Mouse (Mus musculus) liver, embryonic 11.5 days (tissue): ENCODE data around the gene Tmem52b. TPM values are rescaled to one million over a fixed set of nuclear protein-coding genes. Genes with fewer than 3 reads are reported as not detected.

Source experiments
- ATAC-seq: fragments of 200-750 bp; cut with Nextera tagmentation; replicated peaks from 2 replicates; pipeline ENCODE4 v1.8.0; 2017; ENCODE audit warnings: moderate number of reproducible peaks, mild to moderate bottlenecking, moderate TSS enrichment, moderate library complexity; ENCODE audit not compliant: low FRiP score
- DNase-seq: peaks from one replicate; pipeline ENCODE4 v3.0.0-alpha.2; 2017; ENCODE audit warnings: low spot score
- H3K27ac ChIP-seq: fragments of 300-500 bp; sonication (generic); 2 replicates; pipeline ENCODE4 v1.5.1; 2014; ENCODE audit warnings: mild to moderate bottlenecking, low read depth, low read length, control low read depth
- H3K27me3 ChIP-seq: fragments of 300-500 bp; sonication (generic); replicated peaks from 2 replicates; pipeline ENCODE4 v1.6.1; 2014; ENCODE audit warnings: low read length, mixed read lengths; ENCODE audit not compliant: control insufficient read depth, insufficient read depth
- H3K36me3 ChIP-seq: fragments of 300-500 bp; sonication (generic); 2 replicates; pipeline ENCODE4 v1.6.1; 2014; ENCODE audit warnings: mild to moderate bottlenecking, low read length, moderate library complexity, mixed read lengths; ENCODE audit not compliant: control insufficient read depth, insufficient read depth
- H3K4me1 ChIP-seq: fragments of 300-500 bp; sonication (generic); replicated peaks from 2 replicates; pipeline ENCODE4 v1.6.1; 2014; ENCODE audit warnings: low read length, mixed read lengths; ENCODE audit not compliant: control insufficient read depth, insufficient read depth
- H3K4me2 ChIP-seq: fragments of 300-500 bp; sonication (generic); 2 replicates; pipeline ENCODE4 v1.6.1; 2014; ENCODE audit warnings: mild to moderate bottlenecking, control low read depth, moderate library complexity
- H3K4me3 ChIP-seq: fragments of 300-500 bp; sonication (generic); 2 replicates; pipeline ENCODE4 v1.5.1; 2014; ENCODE audit warnings: low read depth, low read length, control low read depth
- H3K9ac ChIP-seq: fragments of 300-500 bp; sonication (generic); 2 replicates; pipeline ENCODE4 v1.6.1; 2014; ENCODE audit warnings: low read depth, low read length, control low read depth
- H3K9me3 ChIP-seq: fragments of 300-500 bp; sonication (generic); 2 replicates; pipeline ENCODE4 v1.6.1; 2016; ENCODE audit warnings: low read length, inconsistent platforms, mixed read lengths; ENCODE audit not compliant: control insufficient read depth
- WGBS: fragments of 180-500 bp; shearing (Covaris S2); extraction: QIAGEN DNeasy Blood & Tissue Kit; methylation state at CpG from one replicate; pipeline ENCODE4 v1.1.7; 2014; 5-methylcytosine and 5-hydroxymethylcytosine counted together
- polyA plus RNA-seq: library from polyadenylated mRNA; unstranded; fragments of >200 nt; fragmentation: Nextera tagmentation; extraction: Ambion mirVana; gene quantifications from 2 replicates; pipeline ENCODE4 v1.2.1, GENCODE M21; 2014

The Tmem52b gene
- polyA plus RNA-seq, 1 experiment from 2014 or later = not detected

DNA sequence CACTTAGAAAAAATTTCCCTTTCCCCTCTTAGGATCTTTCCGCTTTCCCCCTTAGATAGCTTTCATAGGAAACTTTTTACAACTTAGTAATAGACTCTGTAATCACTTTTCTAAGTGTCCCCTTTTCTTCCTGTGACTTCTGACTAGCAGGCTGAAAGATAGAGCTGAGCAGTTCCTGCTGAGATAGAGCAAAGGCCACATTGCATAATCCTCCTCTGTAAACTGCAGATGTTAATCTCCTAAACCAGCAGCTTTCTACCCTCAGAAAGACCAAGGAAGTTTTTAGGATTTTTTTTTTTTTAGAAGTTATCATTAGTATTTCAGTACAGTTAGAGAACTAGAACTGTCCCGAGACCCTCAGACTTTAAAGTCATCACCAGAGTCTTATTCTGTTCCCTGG, 8.9 kb upstream of the Tmem52b start:
- WGBS = 82% methylated on average over 2 of the region's 2 CpGs
- H3K36me3 ChIP-seq = no peaks in the 10 kb centered on the region
- H3K27ac ChIP-seq = no peak overlapping the region
- H3K27me3 ChIP-seq = no peaks in the 10 kb centered on the region
- H3K4me2 ChIP-seq = no peak overlapping the region
- no peak overlapping the region for H3K9ac ChIP-seq
- no peak for DNase-seq
- ATAC-seq = no peak
- H3K4me3 ChIP-seq = no peak overlapping the region
- no peaks in the 10 kb centered on the region for H3K9me3 ChIP-seq
- no peaks in the 10 kb centered on the region for H3K4me1 ChIP-seq

DNA sequence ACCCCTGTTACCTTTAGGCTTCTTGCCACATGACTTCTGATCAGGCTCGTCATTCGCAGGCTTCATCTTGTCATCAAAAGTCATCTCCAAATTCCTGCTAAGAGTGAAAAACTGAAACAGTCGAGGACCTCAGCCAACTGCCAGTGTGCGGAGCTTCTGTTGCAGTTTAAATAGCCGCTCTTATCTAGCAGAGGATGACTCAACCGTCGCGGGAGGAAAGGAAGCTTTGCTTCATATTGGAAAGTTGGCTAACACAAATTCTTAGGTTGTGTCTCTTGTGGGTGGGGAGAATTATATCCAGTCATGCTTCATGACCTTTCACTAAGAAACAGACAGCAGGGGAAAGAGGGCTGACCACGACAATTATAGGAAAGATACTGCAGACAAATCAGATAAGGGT, 5.3 kb upstream of the Tmem52b start, which contains the start of gene Olr1:
Olr1 (minus strand) TSS at position 142 of the 400 bp plus-strand sequence.
- DNase-seq (no peak), ATAC-seq (no peak)
- Histone ChIP-seq H3K27ac (no peak within 1 kb of the TSS), H3K4me2 (no peak within 1 kb of the TSS), H3K36me3 (no peaks in the 10 kb centered on the region), H3K27me3 (no peaks in the 10 kb centered on the region), H3K9me3 (no peaks in the 10 kb centered on the region), H3K4me3 (no peak within 1 kb of the TSS), H3K4me1 (no peaks in the 10 kb centered on the region), H3K9ac (no peak within 1 kb of the TSS)
- whole genome bisulfite sequencing = 47% methylated on average over 9 of the region's 9 CpGs

DNA sequence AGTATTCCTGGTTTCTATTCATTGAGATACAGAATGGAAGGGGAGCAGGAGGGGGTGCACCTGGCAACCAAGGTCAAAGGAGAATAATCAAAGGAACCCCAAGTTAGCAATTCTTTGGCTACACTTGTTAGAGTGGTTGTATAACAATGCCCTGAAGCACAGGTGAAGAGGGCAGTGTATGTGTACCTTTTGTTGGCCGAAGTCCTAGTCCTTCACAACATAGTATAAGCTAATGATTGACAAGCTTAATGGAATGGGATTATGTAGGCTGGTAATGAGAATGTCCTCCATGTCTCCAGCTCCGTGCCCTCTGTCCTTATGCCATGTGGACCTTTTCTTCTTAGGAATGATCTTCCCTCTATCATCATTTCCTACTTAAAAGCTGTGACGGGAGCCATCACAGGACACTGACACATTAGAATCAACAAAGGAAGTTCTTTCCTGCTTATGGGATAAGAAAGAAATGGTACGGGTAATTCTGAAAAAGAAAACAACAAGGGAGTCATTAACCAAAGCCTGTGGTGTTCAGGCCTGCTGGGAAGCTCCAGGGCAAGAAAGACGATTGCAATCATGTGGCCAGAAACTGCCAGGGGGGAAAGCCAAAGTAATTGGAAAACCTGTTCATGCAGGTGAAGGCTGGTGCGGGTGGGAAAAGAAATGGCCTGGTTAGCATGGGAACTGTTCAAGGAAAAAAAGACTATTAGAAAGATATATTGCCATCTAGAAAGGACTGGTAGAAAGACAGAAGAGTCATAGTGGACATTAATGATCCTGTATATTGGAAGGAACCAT, 2.0 kb upstream of the Tmem52b start:
- Histone ChIP-seq H3K9ac (no peak overlapping the region), H3K27ac (no peak overlapping the region), H3K27me3 (no peaks in the 10 kb centered on the region), H3K4me2 (no peak overlapping the region), H3K9me3 (no peaks in the 10 kb centered on the region), H3K4me1 (no peaks in the 10 kb centered on the region; the same call in 1 of the 2 replicates), H3K36me3 (no peaks in the 10 kb centered on the region), H3K4me3 (no peak overlapping the region)
- WGBS = 74% methylated on average over 6 of the region's 6 CpGs
- DNase-seq (no peak), ATAC-seq (no peak)

DNA sequence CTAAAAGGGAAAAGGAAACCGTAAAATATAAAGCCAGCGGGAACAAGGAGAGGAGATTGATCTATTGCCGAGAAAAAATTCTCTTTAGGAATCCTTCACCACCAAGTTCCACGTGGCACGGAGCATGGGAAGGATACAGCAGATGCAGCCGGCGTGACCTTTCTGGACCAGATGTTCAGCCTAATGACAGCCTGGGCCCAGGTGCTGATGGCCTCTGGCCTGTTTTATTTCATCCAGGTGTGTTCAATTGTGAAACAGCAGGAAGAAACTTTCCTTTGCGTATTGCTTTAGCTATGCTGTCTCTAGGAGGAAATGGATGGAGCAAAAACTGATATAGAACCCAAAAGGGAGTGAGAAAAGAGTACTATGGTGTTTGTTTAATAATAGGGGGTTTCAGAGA, 513 bp downstream of the Tmem52b start:
- 66% methylated on average over 8 of the region's 8 CpGs for WGBS
- H3K9ac ChIP-seq = no peak overlapping the region
- H3K27me3 ChIP-seq = no peaks in the 10 kb centered on the region
- H3K27ac ChIP-seq = no peak overlapping the region
- no peaks in the 10 kb centered on the region for H3K36me3 ChIP-seq
- H3K4me3 ChIP-seq = no peak overlapping the region
- H3K4me2 ChIP-seq = no peak overlapping the region
- H3K9me3 ChIP-seq = no peaks in the 10 kb centered on the region
- no peak for ATAC-seq
- DNase-seq = no peak
- H3K4me1 ChIP-seq = no peaks in the 10 kb centered on the region; the same call in 1 of the 2 replicates

DNA sequence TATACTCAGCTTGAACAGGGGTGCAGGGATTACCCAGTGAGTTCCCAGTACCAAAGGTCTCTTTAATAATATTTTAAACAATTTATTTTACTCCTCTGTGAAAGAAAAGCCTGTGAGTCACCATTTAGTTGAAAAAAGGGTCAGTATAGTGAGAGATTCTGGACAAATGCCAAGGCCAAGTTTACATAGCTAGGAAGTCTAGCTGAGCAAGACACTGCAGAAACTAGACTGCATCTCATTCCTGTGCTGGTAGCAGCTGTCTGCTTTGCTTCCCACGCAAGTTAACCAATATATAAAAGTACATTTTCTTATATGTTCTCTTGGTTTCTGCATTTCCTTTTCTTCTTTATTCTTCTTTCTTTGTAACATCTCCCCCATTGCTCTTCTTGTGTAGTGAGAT, 1.1 kb downstream of the Tmem52b start:
- no peaks in the 10 kb centered on the region; the same call in 1 of the 2 replicates for H3K4me1 ChIP-seq
- H3K4me3 ChIP-seq = no peak overlapping the region
- H3K27ac ChIP-seq = no peak overlapping the region
- no peaks in the 10 kb centered on the region for H3K27me3 ChIP-seq
- ATAC-seq = no peak
- no peak overlapping the region for H3K4me2 ChIP-seq
- H3K9ac ChIP-seq = no peak overlapping the region
- H3K36me3 ChIP-seq = no peaks in the 10 kb centered on the region
- no peaks in the 10 kb centered on the region for H3K9me3 ChIP-seq
- 71% methylated on average over 1 of the region's 1 CpGs for WGBS
- no peak for DNase-seq

DNA sequence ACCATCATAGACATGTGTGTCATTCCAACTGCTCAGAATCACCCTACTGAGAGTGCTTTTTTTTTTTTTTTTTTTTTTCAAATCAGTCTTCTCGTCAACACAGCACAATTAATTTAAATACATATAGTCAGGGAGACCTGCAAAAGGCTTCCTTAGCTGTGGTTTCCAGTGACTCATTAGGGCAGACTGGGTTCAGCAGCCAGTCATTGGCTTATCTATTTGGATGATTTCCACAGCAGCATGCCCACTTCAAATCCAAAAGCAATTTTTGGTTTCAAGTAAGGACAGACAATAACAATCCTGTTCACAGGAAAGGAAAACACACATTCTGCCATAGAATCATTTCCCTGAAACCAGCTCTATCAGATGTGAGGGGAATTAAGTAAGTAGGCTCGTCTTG, 2.0 kb downstream of the Tmem52b start:
- H3K27ac ChIP-seq = no peak overlapping the region
- no peak overlapping the region for H3K9ac ChIP-seq
- no peaks in the 10 kb centered on the region for H3K9me3 ChIP-seq
- H3K27me3 ChIP-seq = no peaks in the 10 kb centered on the region
- no peaks in the 10 kb centered on the region; the same call in 1 of the 2 replicates for H3K4me1 ChIP-seq
- ATAC-seq (no peak), DNase-seq (no peak)
- H3K4me3 ChIP-seq = no peak overlapping the region
- no peaks in the 10 kb centered on the region for H3K36me3 ChIP-seq
- WGBS = 70% methylated on average over 2 of the region's 2 CpGs
- no peak overlapping the region for H3K4me2 ChIP-seq

DNA sequence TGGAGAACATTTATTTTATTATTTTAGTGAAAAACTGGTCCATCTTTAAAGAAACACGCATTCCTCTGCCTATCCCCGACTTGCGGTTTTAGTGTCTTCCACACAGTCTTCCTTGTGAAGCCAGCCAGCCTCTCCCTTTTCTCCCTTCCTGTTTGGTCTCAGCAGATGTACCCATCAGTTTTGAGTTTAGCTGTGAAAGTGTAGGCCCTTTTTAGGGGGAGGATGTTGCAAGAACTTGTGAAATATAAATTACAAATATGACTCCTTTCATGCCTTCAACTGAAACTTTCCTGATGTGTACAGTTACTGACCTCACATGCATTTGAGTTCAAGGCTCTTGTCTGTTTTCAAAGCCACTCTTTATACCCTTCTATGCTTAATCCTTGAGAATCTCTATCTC, 2.7 kb downstream of the Tmem52b start:
- 84% methylated on average over 3 of the region's 3 CpGs for WGBS
- no peaks in the 10 kb centered on the region; the same call in 1 of the 2 replicates for H3K4me1 ChIP-seq
- DNase-seq (no peak), ATAC-seq (no peak)
- H3K27ac ChIP-seq = no peak overlapping the region
- H3K27me3 ChIP-seq = no peaks in the 10 kb centered on the region
- no peak overlapping the region for H3K9ac ChIP-seq
- no peaks in the 10 kb centered on the region for H3K9me3 ChIP-seq
- no peak overlapping the region for H3K4me3 ChIP-seq
- no peaks in the 10 kb centered on the region for H3K36me3 ChIP-seq
- H3K4me2 ChIP-seq = no peak overlapping the region

DNA sequence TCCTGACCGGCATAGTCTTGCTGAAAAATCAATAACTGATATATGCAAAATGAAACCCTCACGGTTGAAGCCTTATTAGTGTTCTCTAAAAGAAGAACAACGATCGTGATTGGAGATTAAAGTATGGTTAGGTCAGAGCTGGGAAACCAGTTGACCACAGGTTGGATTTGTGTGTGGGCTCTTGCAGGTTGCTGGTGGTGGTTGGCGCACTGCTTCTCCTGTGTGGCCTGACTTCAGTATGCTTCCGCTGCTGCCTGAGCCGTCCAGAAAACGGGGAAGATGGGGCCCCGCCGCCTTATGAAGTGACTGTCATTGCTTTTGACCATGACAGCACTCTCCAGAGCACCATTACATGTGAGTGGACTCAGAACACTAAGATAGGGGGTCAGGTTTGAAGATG, 4.0 kb downstream of the Tmem52b start:
- Histone ChIP-seq H3K4me1 (no peaks in the 10 kb centered on the region; the same call in 1 of the 2 replicates), H3K36me3 (no peaks in the 10 kb centered on the region), H3K4me2 (no peak overlapping the region), H3K9me3 (no peaks in the 10 kb centered on the region), H3K9ac (no peak overlapping the region), H3K27ac (no peak overlapping the region), H3K27me3 (no peaks in the 10 kb centered on the region), H3K4me3 (no peak overlapping the region)
- DNase-seq (no peak), ATAC-seq (no peak)
- WGBS = 81% methylated on average over 10 of the region's 10 CpGs
